Mouse (Mus musculus) left cerebral cortex, adult 2 months (tissue): ENCODE data around the gene Ap1g1. TPM values are rescaled to one million over a fixed set of nuclear protein-coding genes. Genes with fewer than 3 reads are reported as not detected.
"Not testable (repeated sequence)": the region's sequence is repeated elsewhere in the genome, so short reads cannot be mapped to it uniquely, and the experiment has no call there.

ENCODE experiments used
- DNase-seq, 2 experiments: peaks; one replicate each; pipeline ENCODE4 v3.0.0; 2021 to 2022; ENCODE audit warnings: low spot score in 2 of 2, mixed read lengths in 1 of 2; ENCODE audit errors: extremely low spot score in 1 of 2
- H3K27ac ChIP-seq: fragments of 200-600 bp; 2 replicates; pipeline ENCODE4 v1.8.1; 2022
- H3K4me3 ChIP-seq: fragments of 200-600 bp; 2 replicates; pipeline ENCODE4 v1.8.1; 2022
- CTCF ChIP-seq: fragments of 200-600 bp; IDR thresholded peaks from 2 replicates; pipeline ENCODE4 v1.8.1; 2022; ENCODE audit warnings: antibody characterized with exemption, mild to moderate bottlenecking, moderate library complexity
- intact Hi-C: fragments of 180-260 bp; cut with DNase I; formaldehyde crosslinking; loops from one replicate; pipeline ENCODE4 v1.15.1; 2025
- total RNA-seq, 2 experiments: library from RNA; stranded (reverse); gene quantifications; 2 replicates each; pipeline ENCODE4 v1.2.3; 2021

Gene Ap1g1
- total RNA-seq, 2 experiments from 2014 or later, result 80.8 to 85.0 TPM

DNA sequence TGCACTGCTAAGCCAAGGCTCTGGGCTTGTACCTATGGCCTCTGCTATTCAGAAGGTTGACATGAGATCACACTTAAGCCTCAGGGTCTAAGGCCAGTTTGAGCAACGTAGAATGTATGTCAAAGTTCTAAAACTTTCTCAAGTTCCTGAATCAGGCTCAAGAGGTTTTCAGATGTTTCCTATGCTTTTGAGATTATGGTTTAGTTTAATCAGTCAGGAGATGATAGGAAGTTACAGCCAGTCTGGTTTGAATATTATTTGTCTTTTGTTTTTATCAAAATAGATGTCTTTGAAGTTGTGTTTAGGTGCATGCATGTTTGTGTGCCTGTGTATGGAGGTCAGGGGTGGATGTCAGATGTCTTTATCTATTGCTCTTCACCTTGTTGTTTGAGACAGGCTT, 92.7 kb downstream of the Ap1g1 start:
- intact Hi-C loops, result no loop called here
- no peak for DNase-seq

DNA sequence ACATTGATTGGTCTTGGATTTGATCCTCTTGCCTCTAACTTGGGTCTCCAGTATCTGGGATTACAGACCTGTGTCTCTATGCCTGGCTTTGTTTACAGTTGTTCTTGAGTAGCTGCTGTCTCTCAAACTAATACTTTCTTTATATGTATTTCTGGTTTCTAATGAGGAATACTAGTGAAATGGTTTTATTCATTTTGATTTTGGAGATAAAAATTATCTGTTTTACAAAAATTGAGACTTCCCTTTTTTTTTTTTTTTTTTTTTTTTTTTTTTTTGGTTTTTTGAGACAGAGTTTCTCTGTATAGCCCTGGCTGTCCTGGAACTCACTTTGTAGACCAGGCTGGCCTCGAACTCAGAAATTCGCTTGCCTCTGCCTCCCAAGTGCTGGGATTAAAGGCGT, 95.4 kb downstream of the Ap1g1 start:
- DNase-seq, H3K4me3 ChIP-seq, intact Hi-C loops, H3K27ac ChIP-seq: not testable (repeated sequence)

More for the DNA sequence above, 92.7 kb downstream of the Ap1g1 start:
- no peak overlapping the region for H3K27ac ChIP-seq
- H3K4me3 ChIP-seq, result no peak overlapping the region
- no peak for TF ChIP-seq CTCF

DNA sequence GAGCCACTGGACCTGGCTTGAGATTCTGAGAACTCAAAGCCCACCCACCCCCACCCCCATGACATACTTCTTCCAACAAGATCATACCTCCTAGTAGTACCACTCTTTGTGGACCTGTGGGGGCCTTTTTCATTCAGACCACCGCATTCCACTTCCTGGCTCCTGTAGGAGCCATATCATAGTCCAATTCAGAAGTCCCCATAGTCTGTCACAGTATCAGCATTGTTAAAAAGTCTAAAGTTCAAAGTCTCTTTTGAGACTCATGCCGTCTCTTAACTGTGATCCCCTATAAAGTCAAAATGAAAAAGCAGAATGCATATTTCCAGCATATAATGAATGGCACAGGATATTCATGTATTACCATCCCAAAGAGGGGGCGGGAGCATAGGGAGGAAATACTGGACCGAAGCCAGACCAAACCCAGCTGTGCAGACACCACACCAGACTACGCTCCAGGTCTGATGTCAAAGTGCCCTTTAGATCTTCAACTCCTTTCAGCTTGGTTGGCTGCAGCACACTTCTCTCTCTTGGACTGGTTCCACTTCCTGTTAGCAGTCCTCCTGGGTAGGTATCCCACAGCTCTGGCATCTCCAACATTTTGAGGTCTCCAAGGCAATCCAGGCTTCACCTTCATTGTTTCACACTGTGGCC, 101.8 kb downstream of the Ap1g1 start:
- intact Hi-C loops, result no loop called here
- Histone ChIP-seq H3K27ac (no peak overlapping the region), H3K4me3 (no peak overlapping the region)
- TF ChIP-seq CTCF, result no peak
- no peak for DNase-seq

DNA sequence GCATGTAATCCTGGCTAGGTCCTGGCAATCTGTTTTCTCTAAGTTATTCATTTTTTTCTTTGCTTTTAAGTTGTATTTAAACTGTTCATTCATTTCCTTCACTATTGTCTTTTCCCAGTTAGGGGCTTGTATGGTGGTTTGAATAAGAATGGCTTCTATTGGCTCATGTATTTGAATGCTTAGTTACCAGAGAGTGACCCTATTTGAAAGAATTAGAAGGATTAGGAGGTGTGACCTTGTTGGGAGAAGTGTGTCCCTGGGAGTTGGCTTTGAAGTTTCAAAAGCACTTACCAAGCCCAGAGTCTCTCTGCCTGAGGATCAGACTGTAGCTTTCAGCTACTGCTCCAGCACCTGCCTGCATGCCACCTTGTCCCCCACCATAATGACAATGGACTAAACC, 106.9 kb downstream of the Ap1g1 start:
- no peak for TF ChIP-seq CTCF
- DNase-seq, result no peak
- intact Hi-C loops, result no loop called here

DNA sequence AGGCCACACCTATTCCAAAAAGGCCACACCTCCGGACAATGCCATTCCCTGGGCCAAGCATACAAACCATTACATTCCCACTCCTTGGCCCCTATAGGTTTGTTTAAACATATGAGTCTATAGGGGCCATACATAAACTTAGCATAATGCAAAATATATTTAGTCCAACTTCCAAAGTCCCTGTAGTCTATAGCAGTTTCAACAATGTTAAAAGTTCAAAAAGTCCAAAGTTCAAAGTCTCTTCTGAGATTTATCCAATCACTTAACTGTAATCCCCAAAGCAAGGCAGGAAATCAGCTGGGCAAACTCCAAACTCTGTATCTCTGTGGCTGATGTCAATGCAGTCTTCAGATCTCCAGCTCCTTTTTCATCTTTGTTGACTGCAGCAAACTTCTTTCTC, 110.9 kb downstream of the Ap1g1 start:
- H3K4me3 ChIP-seq, result no peak overlapping the region
- TF ChIP-seq CTCF, result no peak

More for the DNA sequence above, 106.9 kb downstream of the Ap1g1 start:
- Histone ChIP-seq H3K4me3 (no peak overlapping the region), H3K27ac (no peak overlapping the region)

DNA sequence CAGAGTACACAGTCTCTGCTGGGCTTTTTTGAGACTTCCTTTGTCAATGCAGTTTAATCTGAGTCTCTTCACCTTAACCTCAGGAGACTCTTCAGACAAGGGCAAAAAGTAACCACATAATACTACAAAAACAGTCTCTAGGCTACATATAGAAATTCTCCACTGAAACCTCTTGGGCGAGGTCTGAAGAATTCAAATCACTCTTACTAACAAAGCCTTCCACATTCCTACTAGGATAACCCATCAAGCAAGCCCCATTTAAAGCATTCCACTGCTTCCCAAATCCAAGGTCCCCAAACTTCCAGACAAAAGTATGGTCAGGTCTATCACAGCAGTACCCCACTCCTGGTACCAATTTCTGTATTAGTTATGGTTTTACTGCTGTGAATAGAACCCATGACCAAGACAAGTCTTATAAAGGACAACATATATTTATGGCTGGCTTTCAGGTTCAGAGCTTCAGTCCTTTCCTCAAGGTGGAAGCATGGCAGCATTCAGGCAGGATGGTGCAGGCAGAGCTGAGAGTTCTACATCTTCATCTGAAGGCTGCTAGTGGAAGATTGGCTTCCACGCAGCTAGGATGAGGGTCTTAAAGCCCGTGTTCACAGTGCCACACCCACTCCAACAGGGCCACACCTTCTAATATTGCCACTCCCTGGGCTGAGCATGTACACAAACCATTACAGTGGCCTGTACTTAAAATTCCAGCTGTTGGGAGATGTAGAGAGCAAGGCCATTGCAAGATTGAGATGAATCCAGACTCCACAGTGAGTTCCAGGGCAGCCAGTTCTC, 112.6 kb downstream of the Ap1g1 start:
- intact Hi-C loops, result no loop called here
- TF ChIP-seq CTCF, result no peak
- DNase-seq, result no peak
- no peak overlapping the region for H3K4me3 ChIP-seq
- no peak overlapping the region for H3K27ac ChIP-seq

More for the DNA sequence above, 110.9 kb downstream of the Ap1g1 start:
- intact Hi-C loops, result no loop called here
- DNase-seq, result no peak
- H3K27ac ChIP-seq, result no peak overlapping the region

DNA sequence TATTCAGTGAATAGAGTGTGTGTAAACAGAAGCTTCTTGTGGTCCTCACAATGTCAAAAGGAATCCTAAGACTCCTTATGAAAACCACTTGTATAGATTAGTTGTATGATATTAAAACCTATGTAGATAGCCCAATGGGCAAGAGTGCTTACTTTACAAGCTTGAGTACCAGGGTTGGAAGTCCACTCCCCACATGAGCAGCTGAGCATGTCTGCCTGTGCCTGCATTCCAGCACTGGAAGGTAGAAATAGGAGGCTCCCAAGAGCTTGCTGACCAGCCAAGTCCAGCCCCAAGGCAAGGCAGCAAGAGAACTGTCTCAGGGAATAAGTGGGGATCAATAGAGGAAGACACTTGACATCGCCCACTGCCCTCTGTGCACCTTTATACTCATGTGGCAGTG, 116.3 kb downstream of the Ap1g1 start:
- DNase-seq, result no peak
- intact Hi-C loops, result no loop called here
- H3K4me3 ChIP-seq, result no peak overlapping the region
- no peak overlapping the region for H3K27ac ChIP-seq
- no peak for TF ChIP-seq CTCF

DNA sequence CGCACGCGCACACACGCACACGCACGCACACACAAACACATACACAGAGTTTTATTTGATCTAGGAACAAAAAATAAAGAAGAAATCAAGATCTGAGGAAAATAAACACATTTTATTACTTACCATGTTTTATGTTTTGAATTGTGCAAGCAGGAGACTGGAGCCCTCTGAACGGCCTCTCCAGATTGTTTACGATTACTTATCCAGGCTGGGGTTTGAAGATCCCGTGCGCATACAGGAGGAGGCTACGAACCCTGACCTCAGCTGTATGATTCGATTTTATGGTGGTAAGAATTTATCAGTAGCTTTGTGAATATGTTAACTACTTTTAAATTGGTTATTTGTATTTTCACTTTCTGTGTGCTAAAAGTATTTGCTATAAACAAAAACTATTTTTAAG, 117.0 kb downstream of the Ap1g1 start:
- Histone ChIP-seq H3K4me3 (no peak overlapping the region), H3K27ac (no peak overlapping the region)
- intact Hi-C loops, result no loop called here
- DNase-seq, result no peak
- TF ChIP-seq CTCF, result no peak

DNA sequence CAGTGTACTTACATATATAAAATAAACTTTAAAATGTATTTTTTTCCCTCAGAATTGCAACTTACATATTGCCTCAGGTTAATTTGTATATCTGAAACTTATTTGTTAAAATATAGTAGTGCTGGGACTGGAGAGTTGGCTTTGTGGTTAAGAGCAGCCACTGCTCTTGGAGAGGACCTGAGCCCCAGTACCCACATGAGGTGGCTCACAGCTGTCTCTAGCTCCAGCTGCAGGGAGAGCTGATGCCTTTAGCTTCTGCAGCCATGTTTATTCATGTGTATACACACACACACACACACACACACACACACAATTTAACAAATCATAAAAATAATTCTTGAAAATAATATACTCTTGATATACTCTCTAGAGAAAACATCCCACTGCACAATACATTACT, 124.0 kb downstream of the Ap1g1 start:
- Histone ChIP-seq H3K4me3 (no peak overlapping the region), H3K27ac (no peak overlapping the region)
- no peak for DNase-seq
- TF ChIP-seq CTCF, result no peak; the same call in 1 of the 2 replicates
- intact Hi-C loops, result no loop called here

DNA sequence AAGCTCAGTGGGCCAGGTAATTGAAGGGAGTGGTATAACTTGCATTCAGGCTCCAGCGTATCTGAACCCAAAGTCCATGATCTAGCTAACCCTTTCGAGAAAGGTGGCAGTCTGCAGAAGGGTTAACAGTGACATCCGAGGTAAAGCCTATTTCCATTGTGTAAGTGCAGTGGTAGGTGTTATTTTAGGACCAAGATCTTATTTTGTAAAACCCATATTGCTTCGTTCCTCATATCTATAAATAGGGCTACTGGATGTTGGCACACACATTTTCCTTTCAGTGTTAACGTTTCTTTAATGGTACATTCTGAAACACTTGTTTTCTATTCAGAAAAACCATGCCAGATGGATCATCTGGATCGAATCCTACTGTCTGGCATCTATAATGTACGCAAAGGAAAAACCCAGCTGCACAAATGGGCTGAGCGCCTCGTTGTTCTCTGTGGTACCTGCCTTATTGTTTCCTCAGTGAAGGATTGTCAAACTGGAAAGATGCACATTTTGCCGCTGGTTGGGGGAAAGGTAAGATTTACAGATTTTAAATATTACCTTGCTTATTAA, 125.6 kb downstream of the Ap1g1 start:
- intact Hi-C loops, result no loop called here
- Histone ChIP-seq H3K27ac (peak overlapping the region; percentile 12; the same call in 1 of the 2 replicates), H3K4me3 (no peak overlapping the region)
- peak in 1 of 2 experiments; percentile 18 for DNase-seq
- TF ChIP-seq CTCF, result no peak

DNA sequence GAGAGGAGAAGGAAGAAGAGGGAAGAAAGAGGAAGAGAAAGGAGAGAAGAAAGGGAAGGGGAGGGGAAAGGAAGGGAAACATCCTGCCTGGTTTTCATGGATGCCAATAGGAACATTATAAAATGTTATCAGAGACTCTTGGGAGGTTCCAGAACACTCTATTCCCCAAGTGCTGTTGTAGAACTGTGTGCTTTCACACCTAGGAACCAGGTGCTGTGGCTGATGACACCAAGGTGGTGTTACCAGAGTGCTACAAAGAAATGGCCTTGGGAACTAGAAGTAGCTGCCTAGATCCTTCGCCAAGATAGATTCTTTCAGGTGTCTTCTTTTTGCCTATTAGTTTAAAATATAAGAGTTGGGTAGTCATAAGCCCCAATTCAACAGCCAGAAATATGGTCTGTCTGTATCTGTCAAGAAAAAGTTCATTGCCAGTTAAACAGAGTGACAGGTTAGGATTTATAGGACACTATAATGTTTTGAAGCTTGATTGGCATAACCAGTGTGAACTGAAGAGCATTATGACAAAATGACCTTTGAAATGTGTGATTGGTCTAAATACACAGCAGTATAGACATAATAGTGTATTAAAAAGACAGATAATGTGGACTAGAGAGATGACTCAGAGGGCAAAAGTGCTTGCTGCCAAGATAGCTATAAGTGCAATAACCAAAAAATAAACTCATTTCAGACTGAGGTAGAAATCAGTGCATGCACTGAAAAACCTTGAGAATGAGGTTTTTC, 126.7 kb downstream of the Ap1g1 start:
- TF ChIP-seq CTCF, result no peak
- intact Hi-C loops, result no loop called here
- no peak for DNase-seq
- no peak overlapping the region for H3K27ac ChIP-seq
- no peak overlapping the region for H3K4me3 ChIP-seq

DNA sequence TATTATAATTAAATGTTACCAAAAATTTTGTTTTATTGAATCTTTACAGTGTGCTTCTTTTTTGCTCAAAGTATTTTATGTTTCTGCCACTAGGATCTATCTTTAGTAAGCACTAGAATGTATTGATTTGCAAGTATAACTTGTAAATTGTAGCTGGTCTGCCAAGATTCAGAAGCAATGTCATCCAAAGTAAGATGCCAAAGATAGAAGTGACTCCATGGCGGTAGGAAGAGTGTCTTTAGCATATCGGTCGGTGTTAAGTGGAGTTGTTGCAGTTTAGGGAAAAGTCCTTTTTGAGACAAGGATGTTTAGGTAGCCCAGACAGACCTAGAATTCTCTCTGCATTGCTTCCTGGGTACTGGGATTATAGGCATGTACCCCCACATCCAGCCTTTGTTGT, 128.6 kb downstream of the Ap1g1 start:
- intact Hi-C loops, result no loop called here
- Histone ChIP-seq H3K4me3 (no peak overlapping the region), H3K27ac (no peak overlapping the region)
- no peak; the same call in 1 of the 2 replicates for TF ChIP-seq CTCF
- DNase-seq, result no peak
